In genomic region chr9:107696845-107697610, GRCm38 (mm10) we compare ENCODE assay signal across 9 mouse cellular contexts. TPM values are rescaled to one million over a fixed set of nuclear protein-coding genes. Genes with fewer than 3 reads are reported as not detected.
DNase-seq lines count a peak whose midpoint lies in the region; ATAC-seq and TF ChIP-seq lines count a peak whose summit lies in the region.
"Had no signal": no experiment of that assay in that cellular context is flagged by ENCODE, and none has a peak within 500 bp of the region (broad histone marks: within the 10 kb centered on the region; RNA-seq: fewer than 3 reads in every experiment).

No protein-coding gene starts in this region.

- H3K9ac ChIP-seq in hindbrain, embryonic 13.5 days = peak overlapping the region; percentile 46; the same call in 1 of the 2 replicates
- no peak overlapping the region for H3K9ac ChIP-seq in liver, embryonic 12.5 days

- H3K27me3 ChIP-seq in spleen, adult 2 months (ENCODE audit: control insufficient read depth, insufficient read depth, low read length) = no peaks in the 10 kb centered on the region
- 0 out of 2 replicates have a peak, but pooled peaks cover 2% of the 10 kb centered on the region for H3K27me3 ChIP-seq in hindbrain, embryonic 13.5 days
- H3K27me3 ChIP-seq in liver, embryonic 12.5 days (replicated peaks) = peaks cover 72% of the 10 kb centered on the region
- H3K27me3 ChIP-seq: Patski had no signal

- H3K4me2 ChIP-seq in hindbrain, embryonic 13.5 days = no peak overlapping the region
- no peak overlapping the region for H3K4me2 ChIP-seq in liver, embryonic 12.5 days

- no peak for TF ChIP-seq CTCF in spleen, adult 2 months (IDR thresholded peaks at IDR 0.05; ENCODE audit: extremely low read depth, insufficient read depth, insufficient read length, insufficient replicate concordance)

- WGBS in spleen, adult 2 months = 82% methylated on average over 9 of the region's 9 CpGs
- 23% methylated on average over 9 of the region's 9 CpGs for WGBS in hindbrain, embryonic 13.5 days
- 45% methylated on average over 9 of the region's 9 CpGs for WGBS in liver, embryonic 12.5 days (ENCODE audit: insufficient replicate concordance)

- TF ChIP-seq POLR2A in spleen, adult 2 months (IDR thresholded peaks at IDR 0.05; ENCODE audit: low read depth, low read length) = no peak

- H3K4me3 ChIP-seq in spleen, adult 2 months (ENCODE audit: extremely low read depth, insufficient read depth, insufficient read length) = no peak overlapping the region
- no peak overlapping the region for H3K4me3 ChIP-seq in hindbrain, embryonic 13.5 days
- H3K4me3 ChIP-seq in liver, embryonic 12.5 days = no peak overlapping the region

- no peaks in the 10 kb centered on the region for H3K4me1 ChIP-seq in spleen, adult 2 months (ENCODE audit: control insufficient read depth, insufficient read depth, insufficient read length)
- peaks cover 84% of the 10 kb centered on the region for H3K4me1 ChIP-seq in hindbrain, embryonic 13.5 days (replicated peaks)
- H3K4me1 ChIP-seq in liver, embryonic 12.5 days = peaks cover 36% of the 10 kb centered on the region

- H3K9me3 ChIP-seq in hindbrain, embryonic 13.5 days = no peaks in the 10 kb centered on the region
- H3K9me3 ChIP-seq in liver, embryonic 12.5 days (replicated peaks) = no peaks in the 10 kb centered on the region

- ATAC-seq in hindbrain, embryonic 13.5 days (ENCODE audit: low FRiP score) = no peak
- ATAC-seq in liver, embryonic 12.5 days = peak; percentile 6; the same call in 1 of the 2 replicates
- ATAC-seq: Patski had no signal

- no peaks in the 10 kb centered on the region for H3K36me3 ChIP-seq in spleen, adult 2 months (ENCODE audit: control insufficient read depth, insufficient read depth, low read length)
- H3K36me3 ChIP-seq in hindbrain, embryonic 13.5 days = peaks cover 11% of the 10 kb centered on the region
- 0 out of 2 replicates have a peak, but pooled peaks cover under 1% of the 10 kb centered on the region for H3K36me3 ChIP-seq in liver, embryonic 12.5 days

- peak overlapping the region; percentile 18 for H3K27ac ChIP-seq in spleen, adult 2 months (ENCODE audit: insufficient read depth, low read length)
- H3K27ac ChIP-seq in hindbrain, embryonic 13.5 days = no peak overlapping the region; the same call in 1 of the 2 replicates
- H3K27ac ChIP-seq in liver, embryonic 12.5 days = no peak overlapping the region

- DNase-seq in spleen, adult 2 months (ENCODE audit: low read depth in 1 of 2, low spot score in 2 of 2) = no peak
- no peak for DNase-seq in spleen, adult 18-20 months
- DNase-seq in thymus, adult 18-20 months = no peak
- DNase-seq in gastrocnemius, adult 18-20 months (ENCODE audit: low spot score) = no peak
- DNase-seq in gastrocnemius, postnatal 10 days = no peak

RNA-seq across cellular contexts. Expression of gene Sema3f, which starts 13.2 kb away (rescaled TPM):
- 61.1 and 61.6 TPM in 2 replicates for polyA plus RNA-seq in spleen, adult 2 months (2012; rRNA removed)
- polyA plus RNA-seq in hindbrain, embryonic 13.5 days (2015; fragmentation: Nextera tagmentation; extraction: Ambion mirVana) = 16.4 and 17.0 TPM in 2 replicates
- 3.9 and 4.2 TPM in 2 replicates for polyA plus RNA-seq in liver, embryonic 12.5 days (2016; fragmentation: Nextera tagmentation; extraction: Ambion mirVana)
- 1 to 10 TPM; 6.2 to 6.8 TPM for total RNA-seq in gastrocnemius, adult 18-20 months (2021)
- 10 to 100 TPM; 11.9 to 18.0 TPM for total RNA-seq in gastrocnemius, postnatal 10 days (2021)

RNA-seq across cellular contexts. Expression of gene Gnat1, which starts 17.5 kb away (rescaled TPM):
- polyA plus RNA-seq in spleen, adult 2 months (2012; rRNA removed) = not detected in 2 replicates
- 1.8 TPM in 2 replicates for polyA plus RNA-seq in hindbrain, embryonic 13.5 days (2015; fragmentation: Nextera tagmentation; extraction: Ambion mirVana)
- polyA plus RNA-seq in liver, embryonic 12.5 days (2016; fragmentation: Nextera tagmentation; extraction: Ambion mirVana) = 1.9 and 2.4 TPM in 2 replicates
- not detected for total RNA-seq in gastrocnemius, adult 18-20 months (2021)
- total RNA-seq in gastrocnemius, postnatal 10 days (2021) = not detected
- total RNA-seq: common myeloid progenitor, adult 5-6 weeks had no signal

RNA-seq across cellular contexts. Expression of gene Slc38a3, which starts 27.7 kb away (rescaled TPM):
- 10.6 and 13.9 TPM in 2 replicates for polyA plus RNA-seq in spleen, adult 2 months (2012; rRNA removed)
- 25.3 and 26.2 TPM in 2 replicates for polyA plus RNA-seq in hindbrain, embryonic 13.5 days (2015; fragmentation: Nextera tagmentation; extraction: Ambion mirVana)
- polyA plus RNA-seq in liver, embryonic 12.5 days (2016; fragmentation: Nextera tagmentation; extraction: Ambion mirVana) = 2.8 and 3.3 TPM in 2 replicates
- 10 to 100 TPM; 57.7 to 62.0 TPM for total RNA-seq in gastrocnemius, adult 18-20 months (2021)
- 10 to 100 TPM; 17.6 to 20.4 TPM for total RNA-seq in gastrocnemius, postnatal 10 days (2021)
- total RNA-seq: common myeloid progenitor, adult 5-6 weeks had no signal
